7 mouse cellular contexts compared by ENCODE assay signal in genomic region chr11:69045531-69046394, GRCm38 (mm10). TPM values are rescaled to one million over a fixed set of nuclear protein-coding genes. Genes with fewer than 3 reads are reported as not detected.
DNase-seq lines count a peak whose midpoint lies in the region; ATAC-seq lines count a peak whose summit lies in the region.

Gene Aurkb (plus strand): TSS chr11:69045647.

- peak within 1 kb of the TSS; percentile 57 for H3K4me3 ChIP-seq in hindbrain, embryonic 14.5 days (replicated peaks; ENCODE audit: low read length)

- peak within 1 kb of the TSS; percentile 100 for H3K4me2 ChIP-seq in hindbrain, embryonic 14.5 days (replicated peaks)

- peak within 1 kb of the TSS; percentile 49 for H3K9ac ChIP-seq in hindbrain, embryonic 14.5 days

- no peak within 1 kb of the TSS for H3K27ac ChIP-seq in hindbrain, embryonic 14.5 days

- no peaks in the 10 kb centered on the region for H3K9me3 ChIP-seq in hindbrain, embryonic 14.5 days (ENCODE audit: control insufficient read depth, low read length)

- no peaks in the 10 kb centered on the region for H3K36me3 ChIP-seq in hindbrain, embryonic 14.5 days (replicated peaks; ENCODE audit: control insufficient read depth, insufficient read depth)

- peak; percentile 85 to 92 for DNase-seq in cerebellum, postnatal 14 days
- DNase-seq in frontal cortex, postnatal 10 days (ENCODE audit: low spot score in 2 of 2): peak; percentile 50 to 76
- peak; percentile 94 for DNase-seq in hindbrain, embryonic 14.5 days (ENCODE audit: low spot score)
- DNase-seq in left cerebral cortex, postnatal 14 days (ENCODE audit: low spot score in 2 of 2): peak; percentile 76 to 80
- peak; percentile 66 for DNase-seq in right cerebral cortex, postnatal 25 days

- ATAC-seq in activated CD4-positive, CD25-positive, alpha-beta regulatory T cell, adult 4 months: peak; percentile 78
- ATAC-seq in hindbrain, embryonic 14.5 days (ENCODE audit: low FRiP score): peak; percentile 44; the same call in 1 of the 2 replicates
- ATAC-seq in megakaryocyte-erythroid progenitor cell, adult 5-6 weeks (replicated peaks; ENCODE audit: low FRiP score, low TSS enrichment, poor library complexity, severe bottlenecking): peak; percentile 88

- no peaks in the 10 kb centered on the region for H3K27me3 ChIP-seq in hindbrain, embryonic 14.5 days (ENCODE audit: control insufficient read depth, insufficient read depth, low read length)

- intact Hi-C loops in left cerebral cortex, postnatal 14 days (cut with DNase I): no loop called here

- H3K4me1 ChIP-seq in hindbrain, embryonic 14.5 days (replicated peaks; ENCODE audit: control insufficient read depth, insufficient read depth, low read length): peaks cover 6% of the 10 kb centered on the region; the same call in 1 of the 2 replicates

- 1% methylated on average over 53 of the region's 54 CpGs for WGBS in hindbrain, embryonic 14.5 days

RNA-seq across cellular contexts. Expression of gene Aurkb, which starts in this region (rescaled TPM):
- 10 to 100 TPM; 24.3 to 33.5 TPM for polyA plus RNA-seq in activated CD4-positive, CD25-positive, alpha-beta regulatory T cell, adult 4 months (2017; shearing (Covaris generic))
- 17.0 and 22.0 TPM in 2 replicates for polyA plus RNA-seq in hindbrain, embryonic 14.5 days (2014; fragmentation: Nextera tagmentation; extraction: Ambion mirVana)
- total RNA-seq in left cerebral cortex, postnatal 14 days (2021): 1 to 10 TPM in 1 of 2 experiments, under 1 TPM in 1; 0.86 to 1.2 TPM
- 118 and 122 TPM in 2 replicates for total RNA-seq in megakaryocyte-erythroid progenitor cell, adult 5-6 weeks (2014; fragmentation: Nextera tagmentation)
- total RNA-seq in megakaryocyte-erythroid progenitor cell, adult 5-6 weeks (2017): 60.0 and 75.0 TPM in 2 replicates

Comparison
In these comparisons a context has a peak if more than half of its experiments do, and no peak if none do; other contexts are left out.
1. RNA of gene Aurkb (total RNA-seq): 60.0 to 122 TPM in megakaryocyte-erythroid progenitor cell, adult 5-6 weeks; 0.86 to 1.2 TPM in left cerebral cortex, postnatal 14 days; every median in the first group is over 10 times any median in the second.
2. Peak in every context shown above with its lines, with median percentiles within 50 percentile points of each other: ATAC-seq and DNase-seq.